Mouse (Mus musculus): Measurements from ENCODE around the gene Tspan12. TPM values are rescaled to one million over a fixed set of nuclear protein-coding genes. Genes with fewer than 3 reads are reported as not detected.

Gene Tspan12
- polyA plus RNA-seq (2021; fragmentation: Nextera tagmentation) = 63.3 and 129 TPM in 2 replicates
- long read RNA-seq, experiment 1, partial matches to known transcripts = 44 of 59 reads
- long read RNA-seq, experiment 1, other reads (novel, unspliced or antisense) = 12 of 59 reads
- long read RNA-seq, experiment 2, partial matches to known transcripts = 77 of 95 reads
- long read RNA-seq, experiment 2, other reads (novel, unspliced or antisense) = 14 of 95 reads

GRCm38 (mm10) chr6:21852344-21852785 lies at the start of gene Tspan12:
TSS of gene Tspan12 (minus strand) at chr6:21852515.

Other genes starting within 250 kb of the Tspan12 start
- gene Ing3, start 97.1 kb upstream of the Tspan12 start, polyA plus RNA-seq (2021; fragmentation: Nextera tagmentation) = 31.4 and 32.9 TPM in 2 replicates
- 1.2 and 1.6 TPM in 2 replicates for gene Cped1, start 133.4 kb upstream of the Tspan12 start, polyA plus RNA-seq (2021; fragmentation: Nextera tagmentation)